In genomic region chr1:105804285-105804684, GRCm38 (mm10) we compare ENCODE assay signal across 29 mouse cellular contexts. TPM values are rescaled to one million over a fixed set of nuclear protein-coding genes. Genes with fewer than 3 reads are reported as not detected.
DNase-seq lines count a peak whose midpoint lies in the region; ATAC-seq and TF ChIP-seq lines count a peak whose summit lies in the region.
"Had no signal": no experiment of that assay in that cellular context is flagged by ENCODE, and none has a peak within 500 bp of the region (broad histone marks: within the 10 kb centered on the region; RNA-seq: fewer than 3 reads in every experiment).

No protein-coding gene starts in this region.

- 0 out of 2 replicates have a peak, but pooled peaks have one; percentile 59 for ATAC-seq in liver, embryonic 11.5 days (replicated peaks; ENCODE audit: low FRiP score)
- no peak for ATAC-seq in liver, postnatal 0 days
- 0 out of 2 replicates have a peak, but pooled peaks have one; percentile 45 for ATAC-seq in liver, embryonic 16.5 days (ENCODE audit: low read depth)
- ATAC-seq in lung, postnatal 0 days = no peak
- ATAC-seq: forebrain, embryonic 15.5 days; Patski had no signal

- no peak for TF ChIP-seq POLR2A in testis, adult 2 months (IDR thresholded peaks at IDR 0.05; ENCODE audit: control insufficient read depth, low read depth, low read length)

- H3K9me3 ChIP-seq in liver, embryonic 11.5 days (ENCODE audit: control insufficient read depth, low read length) = no peaks in the 10 kb centered on the region
- H3K9me3 ChIP-seq in liver, postnatal 0 days (ENCODE audit: low read length) = no peaks in the 10 kb centered on the region
- H3K9me3 ChIP-seq in liver, embryonic 16.5 days (replicated peaks; ENCODE audit: control insufficient read depth, low read length) = no peaks in the 10 kb centered on the region
- H3K9me3 ChIP-seq in lung, postnatal 0 days (ENCODE audit: low read length) = no peaks in the 10 kb centered on the region
- H3K9me3 ChIP-seq: embryonic facial prominence, embryonic 10.5 days; embryonic facial prominence, embryonic 13.5 days; forebrain, embryonic 12.5 days; forebrain, embryonic 15.5 days; heart, embryonic 12.5 days; heart, embryonic 15.5 days; hindbrain, embryonic 10.5 days; hindbrain, embryonic 13.5 days had no signal

- no peak for TF ChIP-seq EP300 in liver, postnatal 0 days (IDR thresholded peaks at IDR 0.05; ENCODE audit: low read depth)
- TF ChIP-seq EP300 in lung, postnatal 0 days (IDR thresholded peaks at IDR 0.05) = no peak

- TF ChIP-seq CTCF in liver, postnatal 0 days (IDR thresholded peaks at IDR 0.05; ENCODE audit: low read depth) = no peak
- no peak for TF ChIP-seq CTCF in testis, adult 2 months (IDR thresholded peaks at IDR 0.05; ENCODE audit: control insufficient read depth, insufficient read depth, insufficient replicate concordance, low read depth, low read length)
- TF ChIP-seq CTCF in lung, postnatal 0 days (IDR thresholded peaks at IDR 0.05) = no peak

- no peak for DNase-seq in liver, embryonic 11.5 days (ENCODE audit: low spot score)
- DNase-seq in liver, postnatal 0 days = no peak
- DNase-seq in testis, postnatal 14 days (ENCODE audit: low spot score) = no peak
- no peak for DNase-seq in lung, postnatal 0 days (ENCODE audit: low spot score)
- DNase-seq in kidney, postnatal 25 days = no peak
- no peak for DNase-seq in spleen, postnatal 10 days (ENCODE audit: low spot score in 2 of 2)
- DNase-seq: adrenal gland, postnatal 10 days; adrenal gland, postnatal 36 days; cerebellum, adult 11 months; cerebellum, adult 2 months; cerebellum, adult 9-11 months; cerebellum, postnatal 25 days; embryo, embryonic 11 days; gastrocnemius, postnatal 25 days; heart, adult 18-20 months; heart, postnatal 10 days; heart, postnatal 36 days had no signal

- no peak overlapping the region for H3K4me2 ChIP-seq in liver, embryonic 11.5 days
- no peak overlapping the region for H3K4me2 ChIP-seq in liver, postnatal 0 days (ENCODE audit: low read depth, low read length)
- H3K4me2 ChIP-seq in liver, embryonic 16.5 days (ENCODE audit: low read depth, low read length) = no peak overlapping the region
- no peak overlapping the region for H3K4me2 ChIP-seq in lung, postnatal 0 days (replicated peaks; ENCODE audit: low read depth, low read length)
- H3K4me2 ChIP-seq: embryonic facial prominence, embryonic 13.5 days; forebrain, embryonic 12.5 days; forebrain, embryonic 15.5 days; heart, embryonic 12.5 days; heart, embryonic 15.5 days; hindbrain, embryonic 13.5 days had no signal

- H3K36me3 ChIP-seq in liver, embryonic 11.5 days (ENCODE audit: control insufficient read depth, insufficient read depth, low read length) = no peaks in the 10 kb centered on the region
- no peaks in the 10 kb centered on the region for H3K36me3 ChIP-seq in liver, postnatal 0 days (replicated peaks; ENCODE audit: insufficient read depth, low read length)
- no peaks in the 10 kb centered on the region for H3K36me3 ChIP-seq in testis, adult 2 months (ENCODE audit: control insufficient read depth, insufficient read depth, low read length)
- H3K36me3 ChIP-seq in liver, embryonic 16.5 days (ENCODE audit: control insufficient read depth, insufficient read depth) = no peaks in the 10 kb centered on the region
- H3K36me3 ChIP-seq in lung, postnatal 0 days (ENCODE audit: insufficient read depth, low read length) = no peaks in the 10 kb centered on the region
- H3K36me3 ChIP-seq: embryonic facial prominence, embryonic 10.5 days; embryonic facial prominence, embryonic 13.5 days; forebrain, embryonic 12.5 days; forebrain, embryonic 15.5 days; heart, embryonic 12.5 days; heart, embryonic 15.5 days; hindbrain, embryonic 10.5 days; hindbrain, embryonic 13.5 days had no signal

- WGBS in liver, embryonic 11.5 days = 40% methylated on average over 3 of the region's 3 CpGs
- 61% methylated on average over 3 of the region's 3 CpGs for WGBS in liver, postnatal 0 days (ENCODE audit: insufficient replicate concordance)
- 16% methylated on average over 3 of the region's 3 CpGs for WGBS in liver, embryonic 16.5 days (ENCODE audit: insufficient replicate concordance)
- WGBS in lung, postnatal 0 days = 50% methylated on average over 3 of the region's 3 CpGs

- no peaks in the 10 kb centered on the region for H3K27me3 ChIP-seq in liver, embryonic 11.5 days (replicated peaks; ENCODE audit: control insufficient read depth, insufficient read depth, low read length)
- no peaks in the 10 kb centered on the region for H3K27me3 ChIP-seq in liver, postnatal 0 days (ENCODE audit: insufficient read depth, low read length)
- H3K27me3 ChIP-seq in testis, adult 2 months (ENCODE audit: control insufficient read depth, insufficient read depth, low read length) = no peaks in the 10 kb centered on the region
- no peaks in the 10 kb centered on the region for H3K27me3 ChIP-seq in liver, embryonic 16.5 days (ENCODE audit: control insufficient read depth, insufficient read depth, low read depth, low read length)
- H3K27me3 ChIP-seq in lung, postnatal 0 days (replicated peaks; ENCODE audit: insufficient read depth, low read length) = no peaks in the 10 kb centered on the region
- H3K27me3 ChIP-seq: embryonic facial prominence, embryonic 13.5 days; forebrain, embryonic 12.5 days; forebrain, embryonic 15.5 days; heart, embryonic 12.5 days; heart, embryonic 15.5 days; hindbrain, embryonic 13.5 days; Patski had no signal

- 0 out of 2 replicates have a peak, but pooled peaks cover 8% of the 10 kb centered on the region for H3K4me1 ChIP-seq in liver, embryonic 11.5 days (replicated peaks; ENCODE audit: control insufficient read depth, insufficient read depth, low read length)
- H3K4me1 ChIP-seq in liver, postnatal 0 days (ENCODE audit: insufficient read depth) = no peaks in the 10 kb centered on the region; the same call in 1 of the 2 replicates
- H3K4me1 ChIP-seq in testis, adult 2 months (ENCODE audit: control insufficient read depth, insufficient read depth, low read length) = peaks cover 3% of the 10 kb centered on the region
- no peaks in the 10 kb centered on the region; the same call in 1 of the 2 replicates for H3K4me1 ChIP-seq in liver, embryonic 16.5 days (ENCODE audit: control insufficient read depth, low read depth, low read length)
- H3K4me1 ChIP-seq in lung, postnatal 0 days (ENCODE audit: insufficient read depth, low read depth, low read length) = no peaks in the 10 kb centered on the region
- H3K4me1 ChIP-seq: embryonic facial prominence, embryonic 10.5 days; embryonic facial prominence, embryonic 13.5 days; forebrain, embryonic 12.5 days; forebrain, embryonic 15.5 days; heart, embryonic 15.5 days; hindbrain, embryonic 10.5 days; hindbrain, embryonic 13.5 days had no signal

- no peak overlapping the region for H3K4me3 ChIP-seq in liver, embryonic 11.5 days (ENCODE audit: low read depth, low read length)
- no peak overlapping the region for H3K4me3 ChIP-seq in liver, postnatal 0 days (ENCODE audit: low read depth, low read length)
- H3K4me3 ChIP-seq in testis, adult 2 months (ENCODE audit: control insufficient read depth, low read depth, low read length) = peak overlapping the region; percentile 34; the same call in 1 of the 2 replicates
- H3K4me3 ChIP-seq in liver, embryonic 16.5 days (ENCODE audit: low read depth, low read length) = no peak overlapping the region
- H3K4me3 ChIP-seq in lung, postnatal 0 days (ENCODE audit: low read depth, low read length) = no peak overlapping the region
- H3K4me3 ChIP-seq: embryonic facial prominence, embryonic 10.5 days; embryonic facial prominence, embryonic 13.5 days; erythroblast, embryonic 14.5 days; forebrain, embryonic 12.5 days; forebrain, embryonic 15.5 days; heart, embryonic 12.5 days; heart, embryonic 15.5 days; hindbrain, embryonic 10.5 days; hindbrain, embryonic 13.5 days had no signal

- H3K9ac ChIP-seq in liver, embryonic 11.5 days (ENCODE audit: low read depth, low read length) = no peak overlapping the region
- no peak overlapping the region for H3K9ac ChIP-seq in liver, postnatal 0 days (replicated peaks)
- no peak overlapping the region for H3K9ac ChIP-seq in liver, embryonic 16.5 days (ENCODE audit: low read depth, low read length)
- no peak overlapping the region for H3K9ac ChIP-seq in lung, postnatal 0 days (replicated peaks; ENCODE audit: low read depth)
- H3K9ac ChIP-seq: embryonic facial prominence, embryonic 13.5 days; forebrain, embryonic 12.5 days; forebrain, embryonic 15.5 days; heart, embryonic 12.5 days; heart, embryonic 15.5 days; hindbrain, embryonic 13.5 days had no signal

- no peak overlapping the region for H3K27ac ChIP-seq in liver, embryonic 11.5 days (ENCODE audit: low read depth, low read length)
- no peak overlapping the region for H3K27ac ChIP-seq in liver, postnatal 0 days (ENCODE audit: low read depth)
- H3K27ac ChIP-seq in testis, adult 2 months (ENCODE audit: control insufficient read depth, insufficient read depth, low read depth, low read length) = no peak overlapping the region
- no peak overlapping the region for H3K27ac ChIP-seq in liver, embryonic 16.5 days (ENCODE audit: low read length)
- H3K27ac ChIP-seq in lung, postnatal 0 days (ENCODE audit: low read length) = no peak overlapping the region
- H3K27ac ChIP-seq: embryonic facial prominence, embryonic 10.5 days; embryonic facial prominence, embryonic 13.5 days; forebrain, embryonic 12.5 days; forebrain, embryonic 15.5 days; heart, embryonic 15.5 days; hindbrain, embryonic 10.5 days; hindbrain, embryonic 13.5 days had no signal

RNA-seq across cellular contexts. Expression of gene Tnfrsf11a, which starts 23.8 kb away (rescaled TPM):
- polyA plus RNA-seq in liver, embryonic 11.5 days (2014; fragmentation: Nextera tagmentation; extraction: Ambion mirVana) = 0.51 and 0.69 TPM in 2 replicates
- polyA plus RNA-seq in liver, postnatal 0 days (2015; fragmentation: Nextera tagmentation; extraction: Ambion mirVana) = 0.60 and 0.89 TPM in 2 replicates
- polyA plus RNA-seq in testis, adult 2 months (2012; rRNA removed) = 0.26 and 0.36 TPM in 2 replicates
- 0.28 and 0.46 TPM in 2 replicates for polyA plus RNA-seq in liver, embryonic 16.5 days (2015; fragmentation: Nextera tagmentation; extraction: Ambion mirVana)
- 1.9 and 2.2 TPM in 2 replicates for polyA plus RNA-seq in lung, postnatal 0 days (2015; fragmentation: Nextera tagmentation; extraction: Ambion mirVana)
- polyA plus RNA-seq: erythroblast, embryonic 14.5 days had no signal

Comparison
In these comparisons a context has a peak if more than half of its experiments do, and no peak if none do; other contexts are left out.
1. ATAC-seq: peak in liver, embryonic 11.5 days (single experiment) and liver, embryonic 16.5 days (single experiment); none in liver, postnatal 0 days (single experiment) and lung, postnatal 0 days (single experiment).